Mouse (Mus musculus) spleen, adult 2 months (tissue): ENCODE measurements around the gene Pdlim1.

ENCODE experiments used
- CTCF ChIP-seq: fragments of 200-500 bp; IDR thresholded peaks from 2 replicates; pipeline ENCODE4 v1.5.1; 2011; ENCODE audit warnings: mild to moderate bottlenecking, inconsistent platforms; ENCODE audit not compliant: insufficient read depth, insufficient read length, insufficient replicate concordance; ENCODE audit errors: extremely low read depth
- POLR2A ChIP-seq: fragments of 200-500 bp; IDR thresholded peaks from 2 replicates; pipeline ENCODE4 v1.6.1; 2011; ENCODE audit warnings: low read depth, low read length, inconsistent platforms

GRCm38 (mm10) chr19:40278372-40279023 is 6.9 kb upstream of the Pdlim1 start:
- TF ChIP-seq CTCF (no peak), POLR2A (no peak)
